Mouse (Mus musculus): ENCODE results near the gene Lipo3.
"Not testable (repeated sequence)": the region's sequence is repeated elsewhere in the genome, so short reads cannot be mapped to it uniquely, and the experiment has no call there.

GRCm38 (mm10) chr19:33589626-33590302 is 172.0 kb downstream of the Lipo3 start:
- not testable (repeated sequence) for TF ChIP-seq CTCF, EP300 (IDR thresholded peaks at IDR 0.05)

Data from lung, postnatal 0 days (tissue).